Mouse (Mus musculus): ENCODE data around the gene Tomm40. TPM values are rescaled to one million over a fixed set of nuclear protein-coding genes. Genes with fewer than 3 reads are reported as not detected.

Tomm40 gene
- polyA plus RNA-seq, 1 experiment = 12.7 TPM

GRCm38 (mm10) chr7:19695881-19696280, 19.4 kb downstream of the Tomm40 start:
- Histone ChIP-seq H3K27me3 (ENCODE audit: control insufficient read depth) (peaks cover 35% of the 10 kb centered on the region), H3K36me3 (ENCODE audit: control insufficient read depth) (peaks cover 14% of the 10 kb centered on the region), H3K4me3 (replicated peaks) (no peak overlapping the region), H3K9me3 (ENCODE audit: control insufficient read depth, low read length) (peaks cover 4% of the 10 kb centered on the region; the same call in 1 of the 2 replicates), H3K4me1 (ENCODE audit: control insufficient read depth) (peaks cover 61% of the 10 kb centered on the region)
- TF ChIP-seq TAL1 (IDR thresholded peaks at IDR 0.05; ENCODE audit: low read length) (no peak), GATA1 (IDR thresholded peaks at IDR 0.05; ENCODE audit: low read length) (no peak)

GRCm38 (mm10) chr7:19695213-19695594, 20.0 kb downstream of the Tomm40 start:
- H3K4me1 ChIP-seq (ENCODE audit: control insufficient read depth) = peaks cover 54% of the 10 kb centered on the region
- peaks cover 4% of the 10 kb centered on the region; the same call in 1 of the 2 replicates for H3K9me3 ChIP-seq (ENCODE audit: control insufficient read depth, low read length)
- H3K27me3 ChIP-seq (ENCODE audit: control insufficient read depth) = peaks cover 35% of the 10 kb centered on the region
- TF ChIP-seq GATA1 (IDR thresholded peaks at IDR 0.05; ENCODE audit: low read length) = no peak
- no peak for TF ChIP-seq TAL1 (IDR thresholded peaks at IDR 0.05; ENCODE audit: low read length)
- peaks cover 11% of the 10 kb centered on the region for H3K36me3 ChIP-seq (ENCODE audit: control insufficient read depth)
- H3K4me3 ChIP-seq (replicated peaks) = no peak overlapping the region

GRCm38 (mm10) chr7:19694336-19695212, 20.7 kb downstream of the Tomm40 start:
- TF ChIP-seq GATA1 (IDR thresholded peaks at IDR 0.05; ENCODE audit: low read length) (no peak), TAL1 (IDR thresholded peaks at IDR 0.05; ENCODE audit: low read length) (no peak)
- Histone ChIP-seq H3K4me3 (replicated peaks) (no peak overlapping the region), H3K36me3 (ENCODE audit: control insufficient read depth) (peaks cover 11% of the 10 kb centered on the region), H3K4me1 (ENCODE audit: control insufficient read depth) (peaks cover 50% of the 10 kb centered on the region), H3K27me3 (ENCODE audit: control insufficient read depth) (peaks cover 34% of the 10 kb centered on the region), H3K9me3 (ENCODE audit: control insufficient read depth, low read length) (peaks cover 4% of the 10 kb centered on the region; the same call in 1 of the 2 replicates)

- Histone ChIP-seq H3K27me3 (ENCODE audit: control insufficient read depth) (peaks cover 22% of the 10 kb centered on the region), H3K4me3 (replicated peaks) (no peak overlapping the region), H3K4me1 (ENCODE audit: control insufficient read depth) (peaks cover 38% of the 10 kb centered on the region)
These were observed 21.8 kb downstream of the Tomm40 start for GRCm38 (mm10) chr7:19693421-19693820.

GRCm38 (mm10) chr7:19691873-19692865, 23.1 kb downstream of the Tomm40 start, which contains the start of gene Apoc1:
TSS of gene Apoc1 (minus strand) at chr7:19692660.
- Histone ChIP-seq H3K27me3 (ENCODE audit: control insufficient read depth) (peaks cover 10% of the 10 kb centered on the region), H3K4me1 (ENCODE audit: control insufficient read depth) (peaks cover 33% of the 10 kb centered on the region), H3K9me3 (ENCODE audit: control insufficient read depth, low read length) (peaks cover 4% of the 10 kb centered on the region; the same call in 1 of the 2 replicates), H3K4me3 (replicated peaks) (peak within 1 kb of the TSS; percentile 46), H3K36me3 (ENCODE audit: control insufficient read depth) (peaks cover 9% of the 10 kb centered on the region)
- no peak for TF ChIP-seq TAL1 (IDR thresholded peaks at IDR 0.05; ENCODE audit: low read length)
- no peak for TF ChIP-seq GATA1 (IDR thresholded peaks at IDR 0.05; ENCODE audit: low read length)

More at GRCm38 (mm10) chr7:19693421-19693820, 21.8 kb downstream of the Tomm40 start:
- TF ChIP-seq TAL1 (IDR thresholded peaks at IDR 0.05; ENCODE audit: low read length) = no peak
- TF ChIP-seq GATA1 (IDR thresholded peaks at IDR 0.05; ENCODE audit: low read length) = no peak
- Histone ChIP-seq H3K9me3 (ENCODE audit: control insufficient read depth, low read length) (peaks cover 4% of the 10 kb centered on the region; the same call in 1 of the 2 replicates), H3K36me3 (ENCODE audit: control insufficient read depth) (peaks cover 11% of the 10 kb centered on the region)

- no peak for TF ChIP-seq GATA1 (IDR thresholded peaks at IDR 0.05; ENCODE audit: low read length)
- no peak for TF ChIP-seq TAL1 (IDR thresholded peaks at IDR 0.05; ENCODE audit: low read length)
- H3K4me3 ChIP-seq (replicated peaks) = peak overlapping the region; percentile 42
- peaks cover 3% of the 10 kb centered on the region for H3K27me3 ChIP-seq (ENCODE audit: control insufficient read depth)
- H3K9me3 ChIP-seq (ENCODE audit: control insufficient read depth, low read length) = peaks cover 1% of the 10 kb centered on the region; the same call in 1 of the 2 replicates
- H3K36me3 ChIP-seq (ENCODE audit: control insufficient read depth) = peaks cover 3% of the 10 kb centered on the region
- peaks cover 33% of the 10 kb centered on the region for H3K4me1 ChIP-seq (ENCODE audit: control insufficient read depth)
These were observed 23.8 kb downstream of the Tomm40 start for GRCm38 (mm10) chr7:19691434-19691833.

- peaks cover 29% of the 10 kb centered on the region for H3K4me1 ChIP-seq (ENCODE audit: control insufficient read depth)
These were observed 24.4 kb downstream of the Tomm40 start for GRCm38 (mm10) chr7:19690845-19691244.

GRCm38 (mm10) chr7:19688611-19689010, 26.6 kb downstream of the Tomm40 start:
- no peaks in the 10 kb centered on the region; the same call in 1 of the 2 replicates for H3K36me3 ChIP-seq (ENCODE audit: control insufficient read depth)
- TF ChIP-seq TAL1 (IDR thresholded peaks at IDR 0.05; ENCODE audit: low read length) = no peak
- no peak for TF ChIP-seq GATA1 (IDR thresholded peaks at IDR 0.05; ENCODE audit: low read length)
- H3K9me3 ChIP-seq (ENCODE audit: control insufficient read depth, low read length) = no peaks in the 10 kb centered on the region
- no peaks in the 10 kb centered on the region for H3K27me3 ChIP-seq (ENCODE audit: control insufficient read depth)
- H3K4me3 ChIP-seq (replicated peaks) = no peak overlapping the region
- peaks cover 14% of the 10 kb centered on the region for H3K4me1 ChIP-seq (ENCODE audit: control insufficient read depth)

More at GRCm38 (mm10) chr7:19690845-19691244, 24.4 kb downstream of the Tomm40 start:
- no peak overlapping the region for H3K4me3 ChIP-seq (replicated peaks)
- H3K36me3 ChIP-seq (ENCODE audit: control insufficient read depth) = no peaks in the 10 kb centered on the region; the same call in 1 of the 2 replicates
- no peaks in the 10 kb centered on the region for H3K9me3 ChIP-seq (ENCODE audit: control insufficient read depth, low read length)
- TF ChIP-seq TAL1 (IDR thresholded peaks at IDR 0.05; ENCODE audit: low read length) = no peak
- TF ChIP-seq GATA1 (IDR thresholded peaks at IDR 0.05; ENCODE audit: low read length) = no peak
- no peaks in the 10 kb centered on the region for H3K27me3 ChIP-seq (ENCODE audit: control insufficient read depth)

All from erythroblast, embryonic 14.5 days (primary cell).